Mouse (Mus musculus): Measurements from ENCODE around the gene Pla2g3. TPM values are rescaled to one million over a fixed set of nuclear protein-coding genes. Genes with fewer than 3 reads are reported as not detected.

Pla2g3 gene
- polyA plus RNA-seq, 1 experiment from 2014 or later, result 2.2 TPM

- no peaks in the 10 kb centered on the region for H3K36me3 ChIP-seq (ENCODE audit: control insufficient read depth, insufficient read depth, low read length)
- H3K4me1 ChIP-seq (ENCODE audit: control insufficient read depth, insufficient read depth, low read length), result no peaks in the 10 kb centered on the region
- H3K27me3 ChIP-seq (ENCODE audit: control insufficient read depth, insufficient read depth, low read length), result no peaks in the 10 kb centered on the region
- WGBS, result 38% methylated on average over 11 of the region's 11 CpGs
- no peak overlapping the region for H3K27ac ChIP-seq (ENCODE audit: low read depth, low read length)
- H3K4me3 ChIP-seq (ENCODE audit: low read depth, low read length), result no peak overlapping the region
- no peak overlapping the region for H3K9ac ChIP-seq (replicated peaks; ENCODE audit: low read depth, low read length)
- peak; percentile 70; the same call in 1 of the 2 replicates for ATAC-seq (ENCODE audit: low read depth)
- no peak overlapping the region for H3K4me2 ChIP-seq (ENCODE audit: low read depth, low read length)
- H3K9me3 ChIP-seq (ENCODE audit: control insufficient read depth, low read length), result no peaks in the 10 kb centered on the region
Observed at GRCm38 (mm10) chr11:3483980-3484642, 4.0 kb upstream of the Pla2g3 start.

- ATAC-seq (ENCODE audit: low read depth), result no peak
- Histone ChIP-seq H3K4me3 (ENCODE audit: low read depth, low read length) (no peak overlapping the region), H3K27ac (ENCODE audit: low read depth, low read length) (no peak overlapping the region), H3K36me3 (ENCODE audit: control insufficient read depth, insufficient read depth, low read length) (no peaks in the 10 kb centered on the region), H3K27me3 (ENCODE audit: control insufficient read depth, insufficient read depth, low read length) (no peaks in the 10 kb centered on the region), H3K9me3 (ENCODE audit: control insufficient read depth, low read length) (no peaks in the 10 kb centered on the region), H3K4me1 (ENCODE audit: control insufficient read depth, insufficient read depth, low read length) (no peaks in the 10 kb centered on the region), H3K9ac (replicated peaks; ENCODE audit: low read depth, low read length) (no peak overlapping the region), H3K4me2 (ENCODE audit: low read depth, low read length) (no peak overlapping the region)
- 74% methylated on average over 7 of the region's 7 CpGs for WGBS
Observed at GRCm38 (mm10) chr11:3486349-3486748, 1.7 kb upstream of the Pla2g3 start.

GRCm38 (mm10) chr11:3489036-3489435 is 952 bp downstream of the Pla2g3 start:
- WGBS, result 85% methylated on average over 5 of the region's 5 CpGs
- Histone ChIP-seq H3K4me2 (ENCODE audit: low read depth, low read length) (no peak overlapping the region), H3K9me3 (ENCODE audit: control insufficient read depth, low read length) (no peaks in the 10 kb centered on the region), H3K27ac (ENCODE audit: low read depth, low read length) (no peak overlapping the region), H3K4me1 (ENCODE audit: control insufficient read depth, insufficient read depth, low read length) (no peaks in the 10 kb centered on the region), H3K9ac (replicated peaks; ENCODE audit: low read depth, low read length) (no peak overlapping the region), H3K36me3 (ENCODE audit: control insufficient read depth, insufficient read depth, low read length) (no peaks in the 10 kb centered on the region), H3K27me3 (ENCODE audit: control insufficient read depth, insufficient read depth, low read length) (no peaks in the 10 kb centered on the region), H3K4me3 (ENCODE audit: low read depth, low read length) (no peak overlapping the region)
- no peak for ATAC-seq (ENCODE audit: low read depth)

GRCm38 (mm10) chr11:3492748-3493147 is 4.7 kb downstream of the Pla2g3 start:
- no peaks in the 10 kb centered on the region for H3K4me1 ChIP-seq (ENCODE audit: control insufficient read depth, insufficient read depth, low read length)
- H3K9me3 ChIP-seq (ENCODE audit: control insufficient read depth, low read length), result no peaks in the 10 kb centered on the region
- no peak for ATAC-seq (ENCODE audit: low read depth)
- no peaks in the 10 kb centered on the region for H3K27me3 ChIP-seq (ENCODE audit: control insufficient read depth, insufficient read depth, low read length)
- no peak overlapping the region for H3K27ac ChIP-seq (ENCODE audit: low read depth, low read length)
- H3K36me3 ChIP-seq (ENCODE audit: control insufficient read depth, insufficient read depth, low read length), result no peaks in the 10 kb centered on the region
- 62% methylated on average over 4 of the region's 4 CpGs for WGBS
- no peak overlapping the region for H3K9ac ChIP-seq (replicated peaks; ENCODE audit: low read depth, low read length)
- H3K4me2 ChIP-seq (ENCODE audit: low read depth, low read length), result no peak overlapping the region
- no peak overlapping the region for H3K4me3 ChIP-seq (ENCODE audit: low read depth, low read length)

- Histone ChIP-seq H3K4me3 (ENCODE audit: low read depth, low read length) (no peak overlapping the region), H3K27me3 (ENCODE audit: control insufficient read depth, insufficient read depth, low read length) (no peaks in the 10 kb centered on the region), H3K9ac (replicated peaks; ENCODE audit: low read depth, low read length) (no peak overlapping the region), H3K27ac (ENCODE audit: low read depth, low read length) (no peak overlapping the region), H3K4me1 (ENCODE audit: control insufficient read depth, insufficient read depth, low read length) (no peaks in the 10 kb centered on the region), H3K9me3 (ENCODE audit: control insufficient read depth, low read length) (no peaks in the 10 kb centered on the region), H3K4me2 (ENCODE audit: low read depth, low read length) (no peak overlapping the region), H3K36me3 (ENCODE audit: control insufficient read depth, insufficient read depth, low read length) (no peaks in the 10 kb centered on the region)
- ATAC-seq (ENCODE audit: low read depth), result no peak
- WGBS, result 87% methylated on average over 15 of the region's 17 CpGs
Observed at GRCm38 (mm10) chr11:3494857-3495256, 6.8 kb downstream of the Pla2g3 start.

GRCm38 (mm10) chr11:3495496-3495895 is 7.4 kb downstream of the Pla2g3 start:
- H3K36me3 ChIP-seq (ENCODE audit: control insufficient read depth, insufficient read depth, low read length), result no peaks in the 10 kb centered on the region
- H3K9me3 ChIP-seq (ENCODE audit: control insufficient read depth, low read length), result no peaks in the 10 kb centered on the region
- ATAC-seq (ENCODE audit: low read depth), result no peak
- H3K27me3 ChIP-seq (ENCODE audit: control insufficient read depth, insufficient read depth, low read length), result no peaks in the 10 kb centered on the region
- 94% methylated on average over 14 of the region's 14 CpGs for WGBS
- H3K4me2 ChIP-seq (ENCODE audit: low read depth, low read length), result no peak overlapping the region
- no peak overlapping the region for H3K9ac ChIP-seq (replicated peaks; ENCODE audit: low read depth, low read length)
- no peaks in the 10 kb centered on the region for H3K4me1 ChIP-seq (ENCODE audit: control insufficient read depth, insufficient read depth, low read length)
- no peak overlapping the region for H3K4me3 ChIP-seq (ENCODE audit: low read depth, low read length)
- H3K27ac ChIP-seq (ENCODE audit: low read depth, low read length), result no peak overlapping the region

- Histone ChIP-seq H3K9me3 (ENCODE audit: control insufficient read depth, low read length) (no peaks in the 10 kb centered on the region), H3K9ac (replicated peaks; ENCODE audit: low read depth, low read length) (no peak overlapping the region), H3K4me1 (ENCODE audit: control insufficient read depth, insufficient read depth, low read length) (no peaks in the 10 kb centered on the region), H3K27ac (ENCODE audit: low read depth, low read length) (no peak overlapping the region), H3K27me3 (ENCODE audit: control insufficient read depth, insufficient read depth, low read length) (no peaks in the 10 kb centered on the region), H3K4me2 (ENCODE audit: low read depth, low read length) (no peak overlapping the region), H3K36me3 (ENCODE audit: control insufficient read depth, insufficient read depth, low read length) (no peaks in the 10 kb centered on the region), H3K4me3 (ENCODE audit: low read depth, low read length) (no peak overlapping the region)
- no peak for ATAC-seq (ENCODE audit: low read depth)
- 69% methylated on average over 5 of the region's 5 CpGs for WGBS
Observed at GRCm38 (mm10) chr11:3496756-3497155, 8.7 kb downstream of the Pla2g3 start.

- no peaks in the 10 kb centered on the region for H3K9me3 ChIP-seq (ENCODE audit: control insufficient read depth, low read length)
- no peaks in the 10 kb centered on the region for H3K27me3 ChIP-seq (ENCODE audit: control insufficient read depth, insufficient read depth, low read length)
- no peak overlapping the region for H3K27ac ChIP-seq (ENCODE audit: low read depth, low read length)
- H3K4me1 ChIP-seq (ENCODE audit: control insufficient read depth, insufficient read depth, low read length), result no peaks in the 10 kb centered on the region
- no peaks in the 10 kb centered on the region for H3K36me3 ChIP-seq (ENCODE audit: control insufficient read depth, insufficient read depth, low read length)
- ATAC-seq (ENCODE audit: low read depth), result no peak
- H3K9ac ChIP-seq (replicated peaks; ENCODE audit: low read depth, low read length), result no peak overlapping the region
- H3K4me3 ChIP-seq (ENCODE audit: low read depth, low read length), result no peak overlapping the region
- WGBS, result 100% methylated on average over 1 of the region's 1 CpGs
- no peak overlapping the region for H3K4me2 ChIP-seq (ENCODE audit: low read depth, low read length)
Observed at GRCm38 (mm10) chr11:3497296-3497695, 9.2 kb downstream of the Pla2g3 start.

- no peak overlapping the region for H3K4me2 ChIP-seq (ENCODE audit: low read depth, low read length)
- no peaks in the 10 kb centered on the region for H3K27me3 ChIP-seq (ENCODE audit: control insufficient read depth, insufficient read depth, low read length)
- no peak overlapping the region for H3K27ac ChIP-seq (ENCODE audit: low read depth, low read length)
- no peak for ATAC-seq (ENCODE audit: low read depth)
- H3K4me1 ChIP-seq (ENCODE audit: control insufficient read depth, insufficient read depth, low read length), result no peaks in the 10 kb centered on the region
- H3K9me3 ChIP-seq (ENCODE audit: control insufficient read depth, low read length), result no peaks in the 10 kb centered on the region
- 89% methylated on average over 12 of the region's 17 CpGs for WGBS
- H3K4me3 ChIP-seq (ENCODE audit: low read depth, low read length), result no peak overlapping the region
- no peak overlapping the region for H3K9ac ChIP-seq (replicated peaks; ENCODE audit: low read depth, low read length)
- no peaks in the 10 kb centered on the region for H3K36me3 ChIP-seq (ENCODE audit: control insufficient read depth, insufficient read depth, low read length)
Observed at GRCm38 (mm10) chr11:3502057-3502456, 14.0 kb downstream of the Pla2g3 start.

Data from neural tube, embryonic 14.5 days (tissue).